8 mouse cellular contexts compared by ENCODE assay signal in the genomic region with DNA sequence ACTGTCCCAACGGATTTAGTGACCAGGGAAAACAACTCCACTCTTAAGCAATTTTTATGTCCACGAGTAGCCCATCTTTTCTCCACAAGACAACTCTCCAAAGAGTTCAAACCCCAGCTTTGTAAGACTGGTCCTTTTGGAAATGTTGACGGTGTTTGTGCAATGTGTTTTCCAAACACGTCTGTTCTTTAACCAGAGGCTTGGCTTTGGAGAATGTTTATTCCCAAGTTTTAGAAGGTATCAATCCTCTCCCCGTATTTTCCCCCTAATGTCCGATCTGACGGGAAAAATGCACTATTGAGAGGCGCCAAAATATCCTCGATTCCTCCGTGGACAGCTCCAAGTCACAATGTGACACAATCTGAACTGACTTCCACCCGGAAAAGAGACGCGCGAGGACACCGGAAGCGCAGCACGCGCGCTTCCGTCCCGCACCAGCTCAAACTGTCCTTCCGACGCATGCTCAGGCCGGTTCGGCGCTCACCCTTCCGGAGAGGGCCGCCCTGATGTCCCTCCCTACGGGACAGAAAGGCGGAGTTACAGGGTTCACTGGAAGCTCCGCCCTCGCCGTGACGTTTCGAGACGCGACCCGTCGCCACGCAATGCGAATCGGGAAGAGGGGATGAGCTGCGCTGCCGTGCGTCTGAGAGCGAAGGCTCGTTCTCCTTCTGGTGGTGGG. TPM values are rescaled to one million over a fixed set of nuclear protein-coding genes. Genes with fewer than 3 reads are reported as not detected.
DNase-seq lines count a peak whose midpoint lies in the region; ATAC-seq lines count a peak whose summit lies in the region.

A gene (plus strand): TSS at position 570 of the 679 bp plus-strand sequence.

- H3K36me3 ChIP-seq in hindbrain, embryonic 11.5 days (ENCODE audit: control insufficient read depth, insufficient read depth, low read length) = no peaks in the 10 kb centered on the region

- H3K4me1 ChIP-seq in hindbrain, embryonic 11.5 days (replicated peaks; ENCODE audit: control insufficient read depth, insufficient read depth, low read length) = no peaks in the 10 kb centered on the region

- peak within 1 kb of the TSS; percentile 32; the same call in 1 of the 2 replicates for H3K27ac ChIP-seq in hindbrain, embryonic 11.5 days (ENCODE audit: low read depth, low read length)

- peak within 1 kb of the TSS; percentile 72 for H3K9ac ChIP-seq in hindbrain, embryonic 11.5 days (ENCODE audit: low read depth, low read length)

- DNase-seq in Muller cell, postnatal 12 days (ENCODE audit: inconsistent ontology term) = peak; percentile 97
- peak; percentile 98 for DNase-seq in cerebellum, adult 9-11 months
- peak; percentile 96 to 99 for DNase-seq in frontal cortex, adult 2 months (ENCODE audit: extremely low spot score in 1 of 2, low spot score in 1 of 2)
- DNase-seq in hindbrain, embryonic 11.5 days (ENCODE audit: low spot score) = peak; percentile 99
- peak; percentile 97 to 98 for DNase-seq in layer of hippocampus, postnatal 10 days (ENCODE audit: low spot score in 2 of 2)
- peak; percentile 99 for DNase-seq in lung, postnatal 10 days
- peak; percentile 98 for DNase-seq in ovary, postnatal 36 days (ENCODE audit: low spot score)
- peak; percentile 97 for DNase-seq in thymus, postnatal 25 days

- peak within 1 kb of the TSS; percentile 61 for H3K4me3 ChIP-seq in hindbrain, embryonic 11.5 days (ENCODE audit: low read depth, low read length)

- peak within 1 kb of the TSS; percentile 44 for H3K4me2 ChIP-seq in hindbrain, embryonic 11.5 days (replicated peaks; ENCODE audit: low read depth, low read length)

- H3K9me3 ChIP-seq in hindbrain, embryonic 11.5 days (ENCODE audit: control insufficient read depth, low read length) = no peaks in the 10 kb centered on the region

- 0 out of 2 replicates have a peak, but pooled peaks cover 3% of the 10 kb centered on the region for H3K27me3 ChIP-seq in hindbrain, embryonic 11.5 days (ENCODE audit: control insufficient read depth, insufficient read depth, low read length)

- ATAC-seq in hindbrain, embryonic 11.5 days (ENCODE audit: low FRiP score) = peak; percentile 100

- 3% methylated on average over 47 of the region's 47 CpGs for WGBS in hindbrain, embryonic 11.5 days

RNA-seq across cellular contexts. Expression of the gene that starts here (rescaled TPM):
- 35.8 and 40.8 TPM in 2 replicates for polyA plus RNA-seq in frontal cortex, adult 2 months (2012; rRNA removed)
- polyA plus RNA-seq in hindbrain, embryonic 11.5 days (2014; fragmentation: Nextera tagmentation; extraction: Ambion mirVana) = 37.8 and 47.8 TPM in 2 replicates
- 10 to 100 TPM; 35.2 to 38.7 TPM for total RNA-seq in layer of hippocampus, postnatal 10 days (2021)

Comparison
In these comparisons a context has a peak if more than half of its experiments do, and no peak if none do; other contexts are left out.
1. Peak in every context shown above with its lines: DNase-seq, ATAC-seq, H3K4me3 ChIP-seq and H3K27ac ChIP-seq.